Mouse (Mus musculus) central nervous system, embryonic 14 days (tissue): Measurements from ENCODE around the gene Smarca5. TPM values are rescaled to one million over a fixed set of nuclear protein-coding genes. Genes with fewer than 3 reads are reported as not detected.

Experiments used
- polyA plus RNA-seq: library from polyadenylated mRNA; depleted of rRNA; stranded (reverse); fragments of >200 nt; gene quantifications from 2 replicates; pipeline ENCODE4 v1.2.3, GENCODE M21; 2012; rRNA removed

Smarca5 gene
- 26.6 and 31.3 TPM in 2 replicates for polyA plus RNA-seq

GRCm38 (mm10) chr8:80739155-80739924 is at the start of gene Smarca5:
Gene Smarca5 (minus strand): TSS chr8:80739497.

Other genes starting within 250 kb of the Smarca5 start
- gene Gypa, start 245.7 kb downstream of the Smarca5 start, polyA plus RNA-seq: 0.92 and 1.3 TPM in 2 replicates
- 0.05 TPM in 2 replicates for gene Frem3, start 128.4 kb downstream of the Smarca5 start, polyA plus RNA-seq
- gene Gab1, start 141.0 kb upstream of the Smarca5 start, polyA plus RNA-seq: 23.0 and 26.2 TPM in 2 replicates